Mouse (Mus musculus) brain, embryonic 14.5 days (tissue): ENCODE measurements around the gene Tsen34. TPM values are rescaled to one million over a fixed set of nuclear protein-coding genes. Genes with fewer than 3 reads are reported as not detected.

Experiments
- DNase-seq: peaks from one replicate; pipeline ENCODE4 v3.0.0-alpha.2; 2011; ENCODE audit warnings: low read depth
- CTCF ChIP-seq: fragments of 200-500 bp; IDR thresholded peaks from 2 replicates; pipeline ENCODE4 v1.5.1; 2012; ENCODE audit warnings: inconsistent platforms, mild to moderate bottlenecking, moderate library complexity, borderline replicate concordance; ENCODE audit not compliant: insufficient read depth, insufficient read length; ENCODE audit errors: extremely low read depth
- POLR2A ChIP-seq: fragments of 200-500 bp; IDR thresholded peaks from 2 replicates; pipeline ENCODE4 v1.6.1; 2012; ENCODE audit warnings: mild to moderate bottlenecking, inconsistent platforms, borderline replicate concordance; ENCODE audit not compliant: poor library complexity, insufficient read depth, insufficient read length, severe bottlenecking; ENCODE audit errors: extremely low read depth
- polyA plus RNA-seq: library from polyadenylated mRNA; depleted of rRNA; stranded (reverse); fragments of >200 nt; gene quantifications from 2 replicates; pipeline ENCODE4 v1.2.3, GENCODE M21; 2012

The Tsen34 gene
- polyA plus RNA-seq, 1 experiment: 190 TPM

- TF ChIP-seq POLR2A: no peak
- peak; percentile 5; the same call in 1 of the 2 replicates for TF ChIP-seq CTCF
- DNase-seq: no peak
Measured at GRCm38 (mm10) chr7:3666921-3667391, 25.7 kb upstream of the Tsen34 start.

DNA sequence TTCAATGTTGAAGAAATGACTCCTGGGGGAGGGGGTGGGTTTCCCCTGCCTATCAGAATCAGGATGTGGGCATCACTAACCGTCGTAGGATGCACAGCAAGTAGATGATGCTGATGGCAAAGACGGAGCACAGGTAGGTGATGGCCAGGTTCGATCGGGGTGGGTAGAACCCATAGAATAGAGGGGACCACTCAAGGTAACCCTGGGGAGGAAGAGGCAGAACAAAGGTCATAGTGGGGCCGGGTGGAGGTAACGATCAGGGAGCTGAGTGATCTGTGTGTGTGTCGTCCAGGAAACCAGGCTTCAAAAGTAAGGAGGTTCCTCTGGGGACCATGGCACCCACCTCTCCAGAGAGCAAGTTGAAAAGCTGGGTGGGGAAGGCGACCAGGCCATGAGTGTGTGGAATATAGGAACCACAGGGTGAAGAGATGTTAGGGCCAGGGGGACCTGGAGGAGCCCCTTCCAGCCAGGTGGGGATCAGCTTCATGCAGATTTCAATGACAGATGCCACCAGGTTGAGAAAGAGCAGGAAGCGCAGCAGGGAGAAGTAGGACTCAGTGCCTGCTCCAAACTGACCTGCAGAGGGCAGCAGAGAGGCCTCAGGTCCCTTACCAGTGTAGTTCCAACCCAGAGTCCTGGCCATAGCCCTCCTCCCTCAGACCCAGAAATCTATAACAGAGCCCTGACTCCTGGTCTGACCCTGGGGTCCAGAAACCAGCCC is 18.0 kb upstream of the Tsen34 start:
- DNase-seq: peak; percentile 86
- TF ChIP-seq POLR2A (no peak), CTCF (peak; percentile 99)

DNA sequence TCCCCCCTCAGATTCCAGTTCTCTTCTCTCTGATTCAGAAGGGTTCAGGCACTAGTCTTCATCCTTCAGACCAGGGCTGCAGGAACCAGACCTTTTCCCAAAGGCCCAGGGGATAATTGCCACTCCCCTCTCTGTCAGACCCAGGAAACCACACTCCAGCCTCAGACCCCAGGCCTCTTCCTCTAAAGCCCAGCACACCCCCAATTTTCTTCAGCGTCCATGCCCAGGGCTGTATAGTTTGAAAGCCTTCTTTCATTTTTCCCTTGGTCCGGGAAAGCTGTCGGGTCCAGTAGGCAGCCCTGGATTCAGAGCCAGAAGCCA is 17.5 kb upstream of the Tsen34 start:
- TF ChIP-seq CTCF: no peak
- TF ChIP-seq POLR2A: no peak
- no peak for DNase-seq

GRCm38 (mm10) chr7:3676371-3676770 is 16.3 kb upstream of the Tsen34 start:
- DNase-seq: no peak
- no peak for TF ChIP-seq CTCF
- TF ChIP-seq POLR2A: no peak

- no peak for TF ChIP-seq POLR2A
- no peak for TF ChIP-seq CTCF
- no peak for DNase-seq
Measured at GRCm38 (mm10) chr7:3677342-3677741, 15.3 kb upstream of the Tsen34 start, which contains the start of gene Tmc4. Tmc4 (minus strand) TSS chr7:3677553.

GRCm38 (mm10) chr7:3683908-3684550 is 8.6 kb upstream of the Tsen34 start:
- DNase-seq: peak; percentile 80
- no peak for TF ChIP-seq POLR2A
- TF ChIP-seq CTCF: no peak

- TF ChIP-seq CTCF: no peak
- no peak for DNase-seq
Measured at GRCm38 (mm10) chr7:3684698-3685097, 8.0 kb upstream of the Tsen34 start.

GRCm38 (mm10) chr7:3685400-3686187 is 7.1 kb upstream of the Tsen34 start:
- DNase-seq: no peak
- TF ChIP-seq CTCF: no peak
- TF ChIP-seq POLR2A: no peak

GRCm38 (mm10) chr7:3691919-3692318 is 744 bp upstream of the Tsen34 start:
- DNase-seq: no peak
- TF ChIP-seq POLR2A (no peak), CTCF (no peak)

DNA sequence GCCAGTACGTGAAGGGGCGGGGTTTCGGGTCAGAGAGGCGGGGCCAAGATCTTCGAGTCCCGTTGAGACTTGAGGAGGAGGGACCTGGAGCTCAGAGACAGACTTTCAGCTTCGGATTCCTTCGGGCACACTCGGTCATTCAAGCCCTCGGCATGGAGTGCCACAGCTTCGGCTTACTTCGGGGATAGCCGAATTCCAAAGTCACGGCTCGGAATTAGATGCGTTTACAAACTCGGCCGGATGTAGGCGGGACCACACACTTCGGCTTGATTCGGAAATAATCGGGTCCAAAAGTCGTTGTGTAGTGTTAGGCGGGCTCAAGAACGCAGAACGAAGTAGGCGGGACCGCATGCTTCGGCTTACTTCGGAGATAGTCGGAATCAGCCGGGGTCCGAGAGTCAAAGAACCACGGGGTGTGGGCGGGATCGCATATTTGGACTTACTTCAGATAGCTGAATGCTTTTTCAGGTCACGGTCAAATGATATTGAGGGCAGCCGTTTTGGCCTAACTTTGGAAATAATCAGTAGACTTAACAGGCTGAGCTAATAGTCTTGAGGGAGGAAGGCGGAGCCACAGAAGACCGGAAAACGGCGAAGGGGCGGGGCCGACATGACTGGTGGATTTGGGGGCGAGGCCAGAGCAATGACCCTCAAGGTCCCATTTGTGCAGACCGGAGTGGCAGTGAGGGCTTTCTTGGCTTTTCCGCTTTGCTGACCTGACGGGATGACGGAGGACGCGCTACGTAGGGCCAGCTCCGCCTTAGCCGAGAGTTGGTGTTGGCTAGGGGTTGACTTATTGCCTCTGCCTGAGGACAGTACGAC is 535 bp downstream of the Tsen34 start, which contains the start of gene Mboat7:
Gene Mboat7 (minus strand): TSS at position 537 of the 822 bp plus-strand sequence.
- peak; percentile 100 for DNase-seq
- no peak for TF ChIP-seq CTCF
- peak; percentile 25; the same call in 1 of the 2 replicates for TF ChIP-seq POLR2A

- TF ChIP-seq POLR2A: no peak
- no peak for TF ChIP-seq CTCF
- DNase-seq: no peak
Measured at GRCm38 (mm10) chr7:3693809-3694075, 1.1 kb downstream of the Tsen34 start.
